Mouse (Mus musculus) embryonic stem cell, embryonic (primary cell): ENCODE results near the gene Tln1.

Experiments
- CTCF ChIA-PET, 4 experiments: fragments of 300-600 bp in 2 of 4; fragments of 350-600 bp in 2 of 4; sonication (Branson Sonifier 250); formaldehyde crosslinking; loops; one replicate each; lab custom pipeline; 2022; ENCODE audit warnings: inconsistent platforms in 2 of 4; lab: Charles Lee
- POLR2A ChIA-PET, 4 experiments: fragments of 300-600 bp in 2 of 4; fragments of 350-600 bp in 2 of 4; sonication (Branson Sonifier 250); formaldehyde crosslinking; loops; one replicate each; lab custom pipeline; 2022; ENCODE audit warnings: antibody characterized with exemption in 4 of 4, inconsistent platforms in 1 of 4; lab: Charles Lee

The Tln1 gene

GRCm38 (mm10) chr4:43512653-43513052 lies 49.8 kb downstream of the Tln1 start:
- CTCF ChIA-PET = interaction anchor here (0.6 to 1.4 kb wide), 5 partner anchors 15 to 248 kb away, joined by 3 to 4 read pairs (median 3); no protein-coding TSS in a partner anchor
- POLR2A ChIA-PET = interaction anchor here in 3 of 4 experiments (0.6 to 1.5 kb wide), 6 partner anchors 8 to 660 kb away, joined by 3 to 5 read pairs (median 4); partner anchors contain the start of genes Arhgef39 (in 1 of the 3), Creb3 (in 1 of the 3) and Tln1 (in 1 of the 3)

DNA sequence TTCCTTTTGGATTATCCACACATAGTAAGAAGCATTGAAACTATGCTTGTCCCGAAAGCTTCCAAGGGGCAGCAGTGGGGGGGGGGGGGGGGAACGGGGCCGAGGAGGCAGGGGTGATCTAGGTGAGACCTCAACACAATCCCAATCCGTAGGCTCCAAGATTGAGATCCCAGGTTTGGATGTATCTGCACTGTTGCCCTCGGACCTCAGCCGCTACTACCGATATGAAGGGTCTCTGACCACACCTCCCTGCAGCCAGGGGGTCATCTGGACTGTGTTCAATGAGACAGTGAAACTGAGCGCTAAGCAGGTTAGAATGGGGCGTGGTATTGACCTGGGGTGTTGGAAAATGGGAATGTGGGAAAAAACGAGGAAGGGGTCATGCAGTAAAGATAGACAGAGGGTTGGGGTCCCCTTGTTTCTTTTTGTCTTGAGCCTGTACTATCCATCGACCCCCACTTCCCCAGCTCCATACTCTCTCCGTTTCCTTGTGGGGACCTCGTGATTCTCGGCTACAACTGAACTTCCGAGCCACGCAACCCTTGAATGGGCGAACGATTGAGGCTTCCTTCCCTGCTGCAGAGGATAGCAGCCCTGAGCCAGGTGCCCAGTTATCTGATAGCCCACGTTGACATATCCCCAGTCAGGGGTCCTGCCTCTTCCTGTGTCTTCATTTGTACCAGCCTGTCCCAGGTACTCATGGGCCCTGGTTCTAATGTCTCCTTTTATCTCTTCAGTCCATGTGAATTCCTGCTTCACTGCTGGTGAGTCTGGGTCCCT lies 50.6 kb downstream of the Tln1 start:
- ChIA-PET POLR2A (interaction anchor here (0.6 to 4.5 kb wide), 11 partner anchors 8 to 1539 kb away, joined by 3 to 24 read pairs (median 4); partner anchors contain the start of gene Arhgef39 (in 2 of the 4)), CTCF (interaction anchor here in 3 of 4 experiments (0.6 to 1.5 kb wide), 4 partner anchors 13 to 33 kb away, joined by 3 to 5 read pairs (median 4); partner anchors contain the start of gene Arhgef39 (in 1 of the 3))

GRCm38 (mm10) chr4:43509109-43509508 lies 53.4 kb downstream of the Tln1 start:
- CTCF ChIA-PET = interaction anchor here in 3 of 4 experiments (0.5 to 2.2 kb wide), 11 partner anchors 10 to 60 kb away, joined by 3 to 13 read pairs (median 5); partner anchors contain the start of genes Arhgef39 (in 2 of the 3) and Ccdc107 (in 1 of the 3)

GRCm38 (mm10) chr4:43508666-43508997 lies 53.9 kb downstream of the Tln1 start:
- POLR2A ChIA-PET = interaction anchor here in 3 of 4 experiments (0.6 to 4.5 kb wide), 16 partner anchors 9 to 267 kb away, joined by 3 to 24 read pairs (median 4); partner anchors contain the start of genes Arhgef39 (in 3 of the 3), Ccdc107 (in 2 of the 3), Tpm2 (in 2 of the 3) and Creb3 (in 1 of the 3)
- CTCF ChIA-PET = interaction anchor here in 3 of 4 experiments (0.5 to 2.2 kb wide), 13 partner anchors 10 to 60 kb away, joined by 3 to 13 read pairs (median 5); partner anchors contain the start of genes Arhgef39 (in 2 of the 3) and Ccdc107 (in 1 of the 3)

More at GRCm38 (mm10) chr4:43509109-43509508, 53.4 kb downstream of the Tln1 start:
- POLR2A ChIA-PET = interaction anchor here in 3 of 4 experiments (0.8 to 4.5 kb wide), 14 partner anchors 10 to 167 kb away, joined by 3 to 24 read pairs (median 4); partner anchors contain the start of genes Arhgef39 (in 3 of the 3), Ccdc107 (in 2 of the 3), Tpm2 (in 2 of the 3) and Creb3 (in 1 of the 3)

GRCm38 (mm10) chr4:43507938-43508665 lies 54.4 kb downstream of the Tln1 start:
- ChIA-PET CTCF (interaction anchor here (0.6 to 2.2 kb wide), 17 partner anchors 9 to 202 kb away, joined by 3 to 13 read pairs (median 5); partner anchors contain the start of genes Arhgef39 (in 2 of the 4), Ccdc107 (in 1 of the 4) and Olfr71 (in 1 of the 4)), POLR2A (interaction anchor here in 3 of 4 experiments (0.6 to 4.5 kb wide), 17 partner anchors 9 to 267 kb away, joined by 3 to 24 read pairs (median 4); partner anchors contain the start of genes Arhgef39 (in 3 of the 3), Ccdc107 (in 2 of the 3), Tpm2 (in 2 of the 3) and Creb3 (in 1 of the 3))

DNA sequence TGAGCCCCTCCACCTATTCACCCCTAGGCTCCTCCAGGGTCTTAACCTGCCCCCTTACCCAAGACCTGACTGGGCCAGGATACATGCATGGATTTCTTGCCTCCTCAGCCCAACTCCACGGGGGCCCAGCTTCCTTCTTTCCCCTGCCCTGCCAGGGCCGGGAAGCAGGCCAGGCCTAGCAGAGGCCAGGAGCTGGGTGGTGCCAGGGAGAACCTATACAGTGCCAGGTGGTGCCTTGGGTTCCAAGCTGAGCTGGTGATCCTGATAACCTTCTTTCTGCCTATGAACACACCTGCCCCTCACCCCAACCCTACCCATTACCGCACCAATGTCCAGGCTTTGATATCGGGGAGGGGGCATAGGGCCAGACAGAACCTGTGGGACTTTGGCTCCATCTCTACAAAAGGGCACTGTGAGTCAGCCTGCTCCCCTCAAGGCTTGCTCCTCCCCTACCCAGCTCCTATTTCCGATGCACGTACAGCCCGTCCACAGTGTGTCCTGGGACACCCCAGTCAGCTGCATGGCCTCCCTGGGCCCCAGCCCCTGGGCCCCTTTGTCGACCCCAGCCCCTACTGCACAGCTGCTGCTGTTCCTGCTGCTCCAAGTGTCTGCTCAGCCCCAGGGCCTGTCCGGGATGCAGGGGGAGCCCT lies 55.8 kb downstream of the Tln1 start, which contains the start of gene Car9:
Car9 (plus strand) TSS at position 431 of the 650 bp plus-strand sequence.
- CTCF ChIA-PET = interaction anchor here (0.5 to 2.1 kb wide), 8 partner anchors 12 to 459 kb away, joined by 3 to 9 read pairs (median 4); no protein-coding TSS in a partner anchor
- POLR2A ChIA-PET = interaction anchor here in 3 of 4 experiments (0.6 to 3.4 kb wide), 7 partner anchors 13 to 97 kb away, joined by 3 to 18 read pairs (median 3); partner anchors contain the start of gene Tpm2 (in 1 of the 3)

DNA sequence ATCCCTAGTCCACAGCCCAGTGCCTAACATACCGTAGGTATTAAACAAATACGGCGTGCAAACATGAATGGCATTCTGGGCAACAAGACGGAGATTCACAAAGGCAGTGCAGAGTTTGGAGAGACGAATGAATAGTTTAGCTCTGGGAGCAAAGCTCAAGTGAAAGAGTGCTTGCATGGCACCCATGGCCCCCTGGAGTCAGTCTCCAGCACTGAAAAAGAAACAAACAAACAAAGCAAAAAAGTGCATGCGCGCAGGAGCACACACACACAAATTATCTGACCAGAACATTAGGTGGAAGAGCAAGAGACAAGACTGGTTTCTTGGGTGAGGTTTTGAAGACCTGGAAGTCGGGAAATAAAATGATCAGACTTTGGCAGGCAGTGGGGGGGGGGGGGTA lies 56.4 kb downstream of the Tln1 start:
- ChIA-PET CTCF (interaction anchor here in 3 of 4 experiments (0.6 to 2.1 kb wide), 4 partner anchors 12 to 459 kb away, joined by 3 to 9 read pairs (median 4); no protein-coding TSS in a partner anchor), POLR2A (interaction anchor here in 3 of 4 experiments (0.6 to 3.4 kb wide), 7 partner anchors 13 to 98 kb away, joined by 3 to 18 read pairs (median 3); partner anchors contain the start of gene Tpm2 (in 1 of the 3))

DNA sequence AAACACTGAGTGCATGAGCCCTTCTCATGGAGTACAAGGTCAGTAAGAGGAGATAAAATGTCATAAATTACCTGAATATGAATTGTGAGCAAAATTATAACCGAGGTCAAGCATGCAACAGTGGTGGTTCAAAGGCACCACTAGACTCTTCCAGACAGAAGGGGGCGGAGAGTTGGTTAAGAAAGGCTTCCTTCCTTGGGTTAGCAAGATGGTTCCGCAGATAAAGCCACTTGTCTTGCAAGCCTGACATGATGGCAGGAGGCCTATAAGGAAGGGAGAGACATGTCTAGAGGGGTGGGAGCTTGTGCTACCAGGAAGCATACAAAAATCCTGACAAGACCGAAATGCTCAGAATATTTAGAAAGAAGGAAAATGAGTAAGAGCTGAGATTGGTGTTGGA lies 58.2 kb downstream of the Tln1 start:
- POLR2A ChIA-PET = interaction anchor here in 1 of 4 experiments (0.8 to 1.5 kb wide), 3 partner anchors 9 to 25 kb away, joined by 3 to 4 read pairs (median 3); no protein-coding TSS in a partner anchor
- CTCF ChIA-PET = interaction anchor here in 3 of 4 experiments (0.6 to 2.1 kb wide), 3 partner anchors 23 to 25 kb away, joined by 3 to 9 read pairs (median 3); no protein-coding TSS in a partner anchor

DNA sequence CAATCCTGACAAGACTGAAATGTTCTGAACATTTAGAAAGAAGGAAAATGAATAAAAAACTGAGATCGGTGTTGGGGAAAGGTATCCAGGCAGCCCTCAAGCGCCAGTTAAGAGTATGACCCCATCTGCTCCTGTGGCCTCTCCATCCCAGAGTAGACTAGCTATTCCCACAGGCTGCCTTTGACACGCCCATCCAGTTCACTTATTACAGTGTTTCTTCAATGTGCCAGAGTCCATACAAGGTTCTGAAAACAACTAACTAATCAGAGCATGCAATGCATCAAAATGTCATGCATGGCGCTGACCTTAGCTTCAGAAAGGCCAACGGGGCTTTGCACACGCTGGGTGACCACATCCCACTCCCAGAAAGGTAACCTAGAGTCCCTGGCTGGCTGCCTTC lies 59.0 kb downstream of the Tln1 start:
- ChIA-PET POLR2A (no interaction called here), CTCF (interaction anchor here in 1 of 4 experiments (1.6 kb wide), 1 partner anchor 24 kb away, joined by 3 read pairs; no protein-coding TSS in a partner anchor)

GRCm38 (mm10) chr4:43503041-43503440 lies 59.5 kb downstream of the Tln1 start:
- ChIA-PET POLR2A (no interaction called here), CTCF (interaction anchor here in 1 of 4 experiments (1.6 kb wide), 1 partner anchor 25 kb away, joined by 3 read pairs; no protein-coding TSS in a partner anchor)

- POLR2A ChIA-PET = interaction anchor here (0.6 to 2.8 kb wide), 51 partner anchors 9 to 668 kb away, joined by 3 to 24 read pairs (median 4); partner anchors contain the start of genes Tpm2 (in 3 of the 4), Creb3 (in 2 of the 4), Tln1 (in 2 of the 4) and Cd72 (in 1 of the 4)
- CTCF ChIA-PET = interaction anchor here (0.5 to 3.1 kb wide), 43 partner anchors 9 to 1012 kb away, joined by 3 to 31 read pairs (median 4); partner anchors contain the start of genes Tpm2 (in 3 of the 4), Creb3 (in 2 of the 4), Tln1 (in 2 of the 4) and Sit1 (in 1 of the 4)
These were observed 62.8 kb downstream of the Tln1 start, which contains the start of gene Arhgef39 for GRCm38 (mm10) chr4:43499407-43500333. Gene Arhgef39 (minus strand): TSS chr4:43499695.

DNA sequence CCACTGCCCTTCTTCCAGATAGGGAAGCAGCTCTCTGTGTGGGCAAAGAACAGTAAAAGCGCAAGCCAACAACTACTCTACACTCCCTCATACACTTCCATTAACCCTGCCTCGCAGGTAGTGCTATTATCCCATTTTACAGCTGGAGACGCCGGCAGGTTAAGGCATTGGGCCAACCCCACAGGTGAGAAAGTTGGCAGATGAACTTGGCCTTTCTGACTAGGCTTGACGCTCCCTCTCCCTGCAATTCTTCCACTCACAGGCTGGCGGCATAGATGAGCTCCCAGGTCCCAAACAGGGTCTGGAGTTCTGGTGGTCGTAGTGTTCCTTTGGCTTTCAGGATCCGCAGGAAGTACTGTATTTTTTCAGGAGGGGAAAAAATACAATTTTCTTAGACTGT lies 63.5 kb downstream of the Tln1 start:
- CTCF ChIA-PET = interaction anchor here (0.5 to 3.1 kb wide), 47 partner anchors 9 to 1013 kb away, joined by 3 to 31 read pairs (median 4); partner anchors contain the start of genes Tpm2 (in 3 of the 4), Creb3 (in 2 of the 4), Tln1 (in 2 of the 4) and Gba2 (in 1 of the 4)
- POLR2A ChIA-PET = interaction anchor here (0.6 to 2.8 kb wide), 53 partner anchors 8 to 669 kb away, joined by 3 to 24 read pairs (median 5); partner anchors contain the start of genes Creb3 (in 2 of the 4), Tln1 (in 2 of the 4), Tpm2 (in 2 of the 4) and Cd72 (in 1 of the 4)

DNA sequence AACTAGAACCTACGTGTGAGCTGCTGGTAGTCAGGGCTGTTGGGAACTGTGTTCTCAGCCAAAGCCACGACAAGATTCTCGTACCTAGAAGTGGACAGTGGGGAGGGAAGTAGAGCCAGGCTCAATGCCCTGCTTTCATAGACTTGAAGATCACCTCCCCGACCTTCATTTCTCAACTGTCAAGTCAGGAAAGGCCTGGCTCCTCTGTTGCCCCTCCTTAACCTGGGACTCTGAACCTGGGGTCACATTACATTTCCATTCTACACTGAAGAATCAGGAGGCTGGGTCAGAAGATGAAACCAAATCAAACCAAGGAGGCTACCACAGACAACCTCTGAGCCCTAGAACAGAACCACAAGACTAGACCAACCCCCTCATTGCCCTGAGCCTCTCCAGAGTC lies 64.5 kb downstream of the Tln1 start:
- ChIA-PET CTCF (interaction anchor here (0.6 to 3.1 kb wide), 11 partner anchors 11 to 132 kb away, joined by 3 to 31 read pairs (median 5); partner anchors contain the start of genes Gba2 (in 1 of the 4), Rgp1 (in 1 of the 4) and Tpm2 (in 1 of the 4)), POLR2A (interaction anchor here in 2 of 4 experiments (1.3 to 2.8 kb wide), 7 partner anchors 10 to 77 kb away, joined by 3 to 24 read pairs (median 12); partner anchors contain the start of genes Creb3 (in 1 of the 2), Tln1 (in 1 of the 2) and Tpm2 (in 1 of the 2))

GRCm38 (mm10) chr4:43497405-43497804 lies 65.1 kb downstream of the Tln1 start:
- ChIA-PET CTCF (interaction anchor here in 3 of 4 experiments (0.6 to 3.1 kb wide), 6 partner anchors 18 to 65 kb away, joined by 3 to 22 read pairs (median 4); no protein-coding TSS in a partner anchor), POLR2A (interaction anchor here in 2 of 4 experiments (0.9 to 2.3 kb wide), 3 partner anchors 11 to 78 kb away, joined by 3 to 5 read pairs (median 3); no protein-coding TSS in a partner anchor)
